Mouse (Mus musculus): ENCODE measurements at regions not wholly inside any gene's neighbourhood (a gene's known extent, or its start where the extent isn't known, plus 50 kb on each side); places are given as distances from the start of the nearest gene placed in this dataset.

DNA sequence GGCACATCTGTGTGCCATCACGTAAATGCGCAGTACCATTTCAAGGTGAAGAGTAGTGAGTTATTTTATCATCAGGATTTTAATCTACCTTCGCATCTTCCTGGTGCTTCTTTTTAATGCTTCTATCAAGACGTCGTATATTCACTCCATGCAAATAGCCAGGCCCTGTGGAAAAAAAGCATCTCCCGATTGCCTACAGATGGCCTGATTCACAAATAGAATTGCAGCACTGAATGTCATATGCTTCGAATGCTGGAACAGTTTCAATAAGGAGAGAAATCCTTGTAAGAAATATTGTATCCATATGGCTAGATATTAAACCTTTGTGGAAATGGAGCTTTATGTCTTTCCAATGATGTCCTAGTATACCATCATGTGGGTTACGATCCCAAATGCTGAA, 742.7 kb downstream of the Tmem132b start:
- Histone ChIP-seq H3K4me1 (ENCODE audit: control insufficient read depth, insufficient read depth, low read length) (no peaks in the 10 kb centered on the region), H3K36me3 (ENCODE audit: control insufficient read depth, insufficient read depth, low read length) (no peaks in the 10 kb centered on the region), H3K27ac (ENCODE audit: low read depth, low read length) (no peak overlapping the region), H3K27me3 (ENCODE audit: control insufficient read depth, insufficient read depth, low read length) (no peaks in the 10 kb centered on the region), H3K9me3 (ENCODE audit: control insufficient read depth, low read length) (no peaks in the 10 kb centered on the region), H3K4me3 (ENCODE audit: low read depth, low read length) (no peak overlapping the region), H3K4me2 (ENCODE audit: low read depth, low read length) (no peak overlapping the region), H3K9ac (replicated peaks; ENCODE audit: low read depth, low read length) (no peak overlapping the region)
- 71% methylated on average over 8 of the region's 8 CpGs for WGBS
- ATAC-seq (ENCODE audit: low read depth) = no peak

DNA sequence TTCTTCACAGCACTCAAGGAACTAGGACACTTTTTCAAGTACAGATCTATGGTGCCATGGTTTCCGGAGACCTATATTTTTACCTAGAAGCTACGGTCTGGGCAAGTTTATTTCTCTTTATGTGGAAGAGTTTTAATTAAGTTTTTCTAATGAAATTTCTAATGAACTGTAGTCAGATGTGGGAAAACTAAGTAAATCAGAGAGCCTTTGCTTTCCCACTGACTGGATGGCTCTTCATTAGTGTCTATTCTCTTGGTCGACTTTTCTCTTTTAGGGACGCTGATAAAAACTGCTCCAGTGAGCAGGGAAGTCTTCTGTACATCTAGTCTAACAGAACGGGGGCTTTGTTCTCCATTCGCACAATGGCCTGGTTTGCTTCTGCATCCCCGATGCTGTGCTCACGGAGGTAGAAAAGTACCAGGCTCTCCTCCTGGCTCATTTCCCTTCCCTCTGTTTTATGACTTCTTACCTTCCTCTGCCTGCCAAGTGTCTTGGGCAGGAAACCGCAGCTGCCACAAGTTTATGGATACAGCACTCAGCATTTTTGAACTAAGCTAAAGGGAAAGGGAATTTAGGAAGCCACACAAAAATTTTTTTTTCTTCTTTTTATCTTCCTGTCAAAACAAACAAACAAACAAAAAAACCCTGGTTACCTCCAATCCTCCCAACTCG, 749.6 kb downstream of the Tmem132b start:
- no peak for ATAC-seq (ENCODE audit: low read depth)
- 16% methylated on average over 10 of the region's 10 CpGs for WGBS
- H3K4me2 ChIP-seq (ENCODE audit: low read depth, low read length) = no peak overlapping the region
- no peaks in the 10 kb centered on the region for H3K4me1 ChIP-seq (ENCODE audit: control insufficient read depth, insufficient read depth, low read length)
- no peaks in the 10 kb centered on the region for H3K9me3 ChIP-seq (ENCODE audit: control insufficient read depth, low read length)
- H3K4me3 ChIP-seq (ENCODE audit: low read depth, low read length) = no peak overlapping the region
- H3K9ac ChIP-seq (replicated peaks; ENCODE audit: low read depth, low read length) = no peak overlapping the region
- H3K27me3 ChIP-seq (ENCODE audit: control insufficient read depth, insufficient read depth, low read length) = no peaks in the 10 kb centered on the region
- H3K36me3 ChIP-seq (ENCODE audit: control insufficient read depth, insufficient read depth, low read length) = no peaks in the 10 kb centered on the region
- H3K27ac ChIP-seq (ENCODE audit: low read depth, low read length) = no peak overlapping the region

DNA sequence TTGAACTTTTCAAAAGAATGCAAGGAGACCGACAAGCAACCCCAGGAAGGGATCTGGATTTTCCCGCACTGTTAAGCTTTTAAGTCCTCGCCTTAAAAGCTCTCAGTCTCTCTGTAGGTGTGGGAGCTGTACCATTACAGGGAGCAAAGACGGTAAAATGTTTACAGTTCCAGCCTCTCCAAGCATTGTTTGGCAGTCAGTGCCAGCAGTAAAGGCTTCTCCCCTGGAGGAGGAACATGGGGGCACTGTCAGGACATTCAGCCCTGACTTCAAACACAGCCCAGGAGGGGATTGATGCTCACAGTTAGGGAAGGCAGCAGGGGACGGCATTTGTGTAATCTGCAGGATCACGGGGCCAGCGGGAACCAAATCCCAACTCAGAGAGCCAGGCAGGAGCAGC, 750.2 kb downstream of the Tmem132b start:
- no peak overlapping the region for H3K4me2 ChIP-seq (ENCODE audit: low read depth, low read length)
- no peak overlapping the region for H3K4me3 ChIP-seq (ENCODE audit: low read depth, low read length)
- H3K9ac ChIP-seq (replicated peaks; ENCODE audit: low read depth, low read length) = no peak overlapping the region
- H3K27ac ChIP-seq (ENCODE audit: low read depth, low read length) = no peak overlapping the region
- no peaks in the 10 kb centered on the region for H3K9me3 ChIP-seq (ENCODE audit: control insufficient read depth, low read length)
- no peaks in the 10 kb centered on the region for H3K27me3 ChIP-seq (ENCODE audit: control insufficient read depth, insufficient read depth, low read length)
- 5% methylated on average over 7 of the region's 7 CpGs for WGBS
- no peaks in the 10 kb centered on the region for H3K36me3 ChIP-seq (ENCODE audit: control insufficient read depth, insufficient read depth, low read length)
- H3K4me1 ChIP-seq (ENCODE audit: control insufficient read depth, insufficient read depth, low read length) = no peaks in the 10 kb centered on the region
- no peak for ATAC-seq (ENCODE audit: low read depth)

DNA sequence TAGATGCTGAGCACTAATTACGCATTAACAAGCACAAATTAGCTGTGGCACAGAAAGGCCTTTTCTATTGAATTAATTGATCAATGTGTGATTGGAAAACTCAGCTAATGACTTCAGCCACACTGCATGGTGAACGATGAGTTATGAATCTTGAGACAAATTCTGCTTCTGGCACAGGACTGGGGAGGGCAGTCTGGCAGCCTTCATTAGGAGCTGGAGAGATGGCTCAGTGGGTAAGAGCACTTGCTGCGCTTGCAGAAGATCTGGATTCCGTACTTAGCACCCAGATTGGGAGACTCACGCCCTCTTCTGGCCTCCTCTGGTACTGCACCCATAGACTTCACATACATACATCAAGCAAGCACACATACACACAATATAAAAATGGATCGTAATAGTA, 793.3 kb downstream of the Tmem132b start:
- Histone ChIP-seq H3K9ac (replicated peaks; ENCODE audit: low read depth, low read length) (no peak overlapping the region), H3K4me2 (ENCODE audit: low read depth, low read length) (no peak overlapping the region), H3K4me1 (ENCODE audit: control insufficient read depth, insufficient read depth, low read length) (no peaks in the 10 kb centered on the region), H3K4me3 (ENCODE audit: low read depth, low read length) (no peak overlapping the region), H3K27ac (ENCODE audit: low read depth, low read length) (no peak overlapping the region), H3K27me3 (ENCODE audit: control insufficient read depth, insufficient read depth, low read length) (no peaks in the 10 kb centered on the region), H3K9me3 (ENCODE audit: control insufficient read depth, low read length) (no peaks in the 10 kb centered on the region), H3K36me3 (ENCODE audit: control insufficient read depth, insufficient read depth, low read length) (no peaks in the 10 kb centered on the region)
- ATAC-seq (ENCODE audit: low read depth) = no peak
- 75% methylated on average over 6 of the region's 6 CpGs for WGBS

DNA sequence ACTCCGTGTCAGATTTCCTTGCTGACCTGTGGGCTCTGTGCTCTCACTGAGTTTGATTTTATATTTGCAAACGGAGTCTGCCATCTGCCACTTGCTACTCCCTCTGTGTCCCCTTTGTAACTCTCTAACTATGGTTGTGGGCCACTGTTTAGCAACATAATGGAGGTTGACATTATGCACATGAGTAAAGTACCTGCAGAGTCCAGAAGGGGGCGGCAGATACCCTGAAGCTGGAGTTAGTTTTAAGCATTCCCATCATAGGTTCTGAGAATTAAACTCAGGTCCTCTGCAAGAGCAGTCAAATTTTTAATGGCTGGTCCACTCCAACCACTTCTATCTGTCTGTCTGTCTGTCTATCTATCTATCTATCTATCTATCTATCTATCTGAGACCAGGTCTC, 796.7 kb downstream of the Tmem132b start:
- Histone ChIP-seq H3K4me3 (ENCODE audit: low read depth, low read length) (no peak overlapping the region), H3K9me3 (ENCODE audit: control insufficient read depth, low read length) (no peaks in the 10 kb centered on the region), H3K9ac (replicated peaks; ENCODE audit: low read depth, low read length) (no peak overlapping the region), H3K36me3 (ENCODE audit: control insufficient read depth, insufficient read depth, low read length) (no peaks in the 10 kb centered on the region), H3K4me2 (ENCODE audit: low read depth, low read length) (no peak overlapping the region), H3K27ac (ENCODE audit: low read depth, low read length) (no peak overlapping the region), H3K4me1 (ENCODE audit: control insufficient read depth, insufficient read depth, low read length) (no peaks in the 10 kb centered on the region), H3K27me3 (ENCODE audit: control insufficient read depth, insufficient read depth, low read length) (no peaks in the 10 kb centered on the region)
- WGBS = 39% methylated on average over 3 of the region's 3 CpGs
- no peak for ATAC-seq (ENCODE audit: low read depth)

DNA sequence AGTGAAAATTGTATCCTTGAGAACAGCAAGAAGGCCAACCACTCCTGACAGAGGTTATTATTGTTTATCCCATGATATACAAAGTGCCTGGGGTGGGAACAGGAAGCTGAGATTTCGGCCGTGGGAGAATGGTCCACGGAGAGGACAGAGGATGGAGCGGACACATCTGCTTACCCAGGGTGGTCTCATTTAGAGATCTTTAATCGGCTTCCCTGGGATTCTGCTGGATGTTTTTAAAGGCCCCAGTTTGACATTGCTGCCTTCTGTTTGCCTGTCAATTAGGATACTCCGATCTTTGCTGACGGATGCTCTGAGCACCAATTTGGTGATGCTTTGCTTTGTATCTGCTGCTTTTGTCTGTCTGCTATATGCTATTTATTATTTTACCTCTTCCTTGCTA, 803.5 kb downstream of the Tmem132b start:
- Histone ChIP-seq H3K27me3 (ENCODE audit: control insufficient read depth, insufficient read depth, low read length) (no peaks in the 10 kb centered on the region), H3K36me3 (ENCODE audit: control insufficient read depth, insufficient read depth, low read length) (no peaks in the 10 kb centered on the region), H3K4me1 (ENCODE audit: control insufficient read depth, insufficient read depth, low read length) (no peaks in the 10 kb centered on the region), H3K9ac (replicated peaks; ENCODE audit: low read depth, low read length) (no peak overlapping the region), H3K9me3 (ENCODE audit: control insufficient read depth, low read length) (no peaks in the 10 kb centered on the region), H3K27ac (ENCODE audit: low read depth, low read length) (no peak overlapping the region), H3K4me3 (ENCODE audit: low read depth, low read length) (no peak overlapping the region), H3K4me2 (ENCODE audit: low read depth, low read length) (no peak overlapping the region)
- ATAC-seq (ENCODE audit: low read depth) = no peak
- 44% methylated on average over 7 of the region's 7 CpGs for WGBS

DNA sequence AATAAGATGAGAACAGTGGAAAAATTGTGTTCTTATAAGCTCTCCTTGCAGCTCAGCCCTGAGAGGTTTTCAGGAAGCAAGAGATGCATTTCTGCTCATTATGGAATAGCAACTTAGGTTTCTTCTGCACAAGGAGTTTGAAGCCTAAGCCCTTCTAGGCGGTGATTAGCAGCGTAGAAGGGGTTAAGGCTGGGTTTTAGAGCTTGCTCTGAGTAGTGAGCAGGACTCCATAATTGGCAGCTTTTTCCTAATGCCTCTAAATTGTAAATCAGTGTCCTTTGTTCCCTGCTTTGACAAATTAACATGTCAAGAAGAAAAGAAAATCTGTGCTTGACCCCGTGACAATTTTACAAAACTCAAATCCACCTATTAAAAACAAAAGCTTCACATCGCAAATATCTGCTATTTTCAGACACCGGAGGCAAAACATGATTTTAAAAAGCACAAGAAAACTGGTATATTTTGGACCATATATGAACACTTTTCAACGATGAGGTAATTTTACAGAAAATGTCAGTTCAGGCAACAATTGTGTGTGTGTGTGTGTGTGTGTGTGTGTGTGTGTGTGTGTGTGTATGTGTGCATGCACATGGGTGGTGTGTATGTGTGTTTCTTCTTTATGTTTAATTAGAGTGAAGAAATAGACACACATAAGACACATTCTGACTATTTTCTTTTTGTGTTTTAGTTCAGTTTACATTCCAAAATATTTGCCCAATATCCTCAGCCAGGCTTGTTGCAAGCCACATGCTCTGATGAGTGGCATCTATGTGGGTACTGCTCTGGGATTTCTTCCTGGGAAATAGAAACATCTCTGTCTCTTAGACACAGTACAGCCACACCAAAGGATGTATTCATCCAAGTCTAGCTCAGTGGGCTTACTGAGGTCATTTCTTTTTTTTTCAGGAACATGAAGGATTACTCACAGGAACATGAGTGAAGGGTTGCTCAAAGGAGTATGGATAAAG, 804.3 kb downstream of the Tmem132b start:
- H3K4me1 ChIP-seq (ENCODE audit: control insufficient read depth, insufficient read depth, low read length) = no peaks in the 10 kb centered on the region
- no peak overlapping the region for H3K4me2 ChIP-seq (ENCODE audit: low read depth, low read length)
- no peak overlapping the region for H3K27ac ChIP-seq (ENCODE audit: low read depth, low read length)

DNA sequence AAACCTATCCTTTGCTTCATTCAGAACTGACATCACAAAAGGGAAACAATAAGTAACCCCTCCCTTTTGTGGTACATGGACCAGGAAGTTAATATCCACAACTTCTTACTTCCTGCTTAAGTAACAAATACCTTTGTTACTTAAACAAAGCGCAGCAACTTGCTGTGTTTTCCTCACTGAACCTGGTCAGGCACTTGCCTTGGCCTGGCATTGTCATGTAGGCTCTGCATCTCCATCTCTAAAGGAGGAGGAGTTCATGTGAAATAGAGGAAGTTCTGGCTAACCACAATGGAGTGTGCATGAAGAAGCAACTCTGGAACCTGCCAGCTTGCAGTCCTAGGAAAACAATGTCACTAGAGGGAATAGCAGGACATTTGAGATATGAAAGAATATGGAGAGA, 806.3 kb downstream of the Tmem132b start:
- 86% methylated on average over 1 of the region's 1 CpGs for WGBS
- ATAC-seq (ENCODE audit: low read depth) = no peak

More for the DNA sequence above, 804.3 kb downstream of the Tmem132b start:
- no peaks in the 10 kb centered on the region for H3K36me3 ChIP-seq (ENCODE audit: control insufficient read depth, insufficient read depth, low read length)
- no peak for ATAC-seq (ENCODE audit: low read depth)
- H3K27me3 ChIP-seq (ENCODE audit: control insufficient read depth, insufficient read depth, low read length) = no peaks in the 10 kb centered on the region
- no peak overlapping the region for H3K9ac ChIP-seq (replicated peaks; ENCODE audit: low read depth, low read length)
- H3K9me3 ChIP-seq (ENCODE audit: control insufficient read depth, low read length) = no peaks in the 10 kb centered on the region
- 51% methylated on average over 6 of the region's 6 CpGs for WGBS
- H3K4me3 ChIP-seq (ENCODE audit: low read depth, low read length) = no peak overlapping the region

DNA sequence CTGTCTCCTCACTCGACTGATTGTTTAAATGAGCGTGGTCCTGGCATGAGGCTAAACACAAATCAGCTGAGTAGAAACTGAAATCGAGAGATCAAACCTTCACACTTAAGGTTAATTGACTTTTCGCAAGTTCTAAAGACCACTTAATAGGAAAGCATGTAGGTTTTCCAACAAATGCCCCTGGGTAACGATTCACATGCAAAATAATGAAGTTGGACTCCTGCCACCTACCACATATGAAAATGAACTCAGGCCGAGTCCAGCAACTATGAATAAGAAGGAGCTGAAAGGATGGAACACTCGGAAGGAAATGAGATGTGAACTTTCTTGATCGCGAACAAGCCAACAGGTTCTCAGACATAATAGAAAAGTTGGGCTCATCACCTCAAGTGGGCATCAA, 812.0 kb downstream of the Tmem132b start:
- H3K4me2 ChIP-seq (ENCODE audit: low read depth, low read length) = no peak overlapping the region
- 76% methylated on average over 9 of the region's 9 CpGs for WGBS
- H3K27ac ChIP-seq (ENCODE audit: low read depth, low read length) = no peak overlapping the region
- no peaks in the 10 kb centered on the region for H3K27me3 ChIP-seq (ENCODE audit: control insufficient read depth, insufficient read depth, low read length)
- H3K9me3 ChIP-seq (ENCODE audit: control insufficient read depth, low read length) = no peaks in the 10 kb centered on the region
- ATAC-seq (ENCODE audit: low read depth) = no peak
- H3K4me1 ChIP-seq (ENCODE audit: control insufficient read depth, insufficient read depth, low read length) = no peaks in the 10 kb centered on the region
- H3K36me3 ChIP-seq (ENCODE audit: control insufficient read depth, insufficient read depth, low read length) = no peaks in the 10 kb centered on the region
- H3K4me3 ChIP-seq (ENCODE audit: low read depth, low read length) = no peak overlapping the region
- no peak overlapping the region for H3K9ac ChIP-seq (replicated peaks; ENCODE audit: low read depth, low read length)

More for the DNA sequence above, 806.3 kb downstream of the Tmem132b start:
- no peaks in the 10 kb centered on the region for H3K27me3 ChIP-seq (ENCODE audit: control insufficient read depth, insufficient read depth, low read length)
- H3K4me2 ChIP-seq (ENCODE audit: low read depth, low read length) = no peak overlapping the region
- no peak overlapping the region for H3K9ac ChIP-seq (replicated peaks; ENCODE audit: low read depth, low read length)
- H3K36me3 ChIP-seq (ENCODE audit: control insufficient read depth, insufficient read depth, low read length) = no peaks in the 10 kb centered on the region
- no peak overlapping the region for H3K27ac ChIP-seq (ENCODE audit: low read depth, low read length)
- no peaks in the 10 kb centered on the region for H3K4me1 ChIP-seq (ENCODE audit: control insufficient read depth, insufficient read depth, low read length)
- no peak overlapping the region for H3K4me3 ChIP-seq (ENCODE audit: low read depth, low read length)
- H3K9me3 ChIP-seq (ENCODE audit: control insufficient read depth, low read length) = no peaks in the 10 kb centered on the region
